Mouse (Mus musculus): ENCODE results near the gene Poc1b.

DNA sequence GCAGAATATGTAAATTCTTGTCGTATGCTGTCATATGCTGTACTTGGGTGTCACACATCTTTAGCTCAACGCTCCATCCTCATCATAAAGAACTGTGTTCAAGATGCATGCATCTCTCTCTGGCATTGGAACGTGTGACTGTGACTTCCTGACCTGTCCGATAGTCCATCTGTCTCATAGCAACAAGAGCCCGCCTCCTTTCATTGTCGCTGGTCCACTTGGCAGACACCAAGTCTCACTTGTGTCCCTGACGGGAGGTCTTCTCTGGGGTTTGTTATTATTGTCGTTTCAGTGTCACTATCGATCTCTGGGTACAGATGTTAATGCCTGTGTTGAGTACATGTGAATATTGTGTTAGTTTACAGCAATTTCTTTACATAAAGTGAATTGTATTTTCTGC, 70.1 kb downstream of the Poc1b start:
- no peak for TF ChIP-seq CTCF (IDR thresholded peaks at IDR 0.05; ENCODE audit: insufficient read depth, low read length)
- no peak for TF ChIP-seq POLR2A (IDR thresholded peaks at IDR 0.05; ENCODE audit: borderline replicate concordance, extremely low read depth, low read depth, low read length)

All from lung, adult 2 months (tissue).